Mouse (Mus musculus): ENCODE measurements at regions not wholly inside any gene's neighbourhood (a gene's known extent, or its start where the extent isn't known, plus 50 kb on each side); places are given as distances from the start of the nearest gene placed in this dataset.

DNA sequence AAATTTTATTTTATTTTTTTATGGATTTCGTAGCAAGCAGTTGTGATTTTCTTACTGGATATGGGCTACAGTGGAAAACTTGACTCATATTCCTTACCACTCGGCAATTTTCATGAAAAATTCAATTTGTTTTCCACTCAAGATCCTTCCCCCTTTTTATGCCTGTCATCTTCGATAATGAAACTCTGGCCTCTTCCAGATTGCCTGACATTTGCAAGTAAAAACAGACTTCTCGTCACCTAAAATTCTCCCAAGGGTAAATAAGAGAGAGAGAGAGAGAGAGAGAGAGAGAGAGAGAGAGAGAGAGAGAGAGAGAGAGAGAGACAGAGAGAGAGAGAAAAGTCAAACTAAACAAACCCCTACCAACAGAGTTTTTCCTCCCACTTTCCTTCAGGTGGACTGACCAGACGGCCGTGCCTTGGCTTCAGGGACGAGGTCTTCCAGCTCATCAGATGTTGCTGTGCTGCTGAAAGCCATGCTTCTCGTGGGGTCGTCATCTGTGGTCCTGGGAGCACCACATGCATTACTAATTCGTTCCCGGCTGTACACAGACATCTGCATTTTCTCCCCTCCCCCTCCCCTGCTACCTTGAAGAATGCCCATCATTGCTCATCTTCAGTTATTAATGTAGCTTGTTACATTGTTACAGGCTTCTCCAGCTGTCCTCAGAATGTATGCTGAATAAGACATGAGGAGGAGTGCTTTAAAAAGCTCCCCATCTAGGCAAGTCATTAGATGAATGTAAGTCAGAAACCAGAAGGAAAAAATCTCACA, 569.4 kb downstream of the Ptprc start:
- 45% methylated on average over 11 of the region's 11 CpGs for WGBS
- Histone ChIP-seq H3K4me1 (ENCODE audit: control insufficient read depth, insufficient read depth, low read length) (no peaks in the 10 kb centered on the region; the same call in 1 of the 2 replicates), H3K27ac (replicated peaks; ENCODE audit: low read depth, low read length) (no peak overlapping the region), H3K27me3 (ENCODE audit: control insufficient read depth, insufficient read depth, low read length) (no peaks in the 10 kb centered on the region), H3K4me2 (replicated peaks; ENCODE audit: low read depth, low read length, severe bottlenecking) (no peak overlapping the region), H3K36me3 (ENCODE audit: control insufficient read depth, insufficient read depth, low read length) (no peaks in the 10 kb centered on the region), H3K9me3 (ENCODE audit: control insufficient read depth, low read length) (no peaks in the 10 kb centered on the region), H3K4me3 (replicated peaks; ENCODE audit: low read length) (no peak overlapping the region), H3K9ac (ENCODE audit: low read depth, low read length, severe bottlenecking) (no peak overlapping the region)
- DNase-seq (ENCODE audit: low spot score) (peak; percentile 33), ATAC-seq (ENCODE audit: low FRiP score, low read depth) (no peak)
- TF ChIP-seq POLR2A (IDR thresholded peaks at IDR 0.05; ENCODE audit: borderline replicate concordance, extremely low read depth, insufficient read depth, insufficient read length) = no peak

DNA sequence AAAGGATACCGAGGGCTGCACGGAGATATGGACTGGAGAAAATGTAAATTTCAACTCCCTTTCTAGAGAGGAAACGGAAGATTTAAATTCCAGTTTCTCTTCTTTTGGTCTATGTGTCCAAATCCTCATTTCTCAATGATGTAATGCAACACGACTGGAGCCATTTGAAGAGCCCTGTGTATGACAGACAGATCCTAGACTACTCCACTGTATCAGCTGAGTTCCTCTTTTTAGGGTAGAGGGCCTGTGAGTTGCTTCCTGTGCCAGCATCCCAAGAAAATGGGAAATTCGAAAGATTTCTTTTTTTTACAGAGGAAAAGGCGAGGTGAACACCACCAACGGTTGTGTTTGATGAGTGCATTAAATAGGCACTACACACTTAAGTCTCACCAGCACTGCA, 581.8 kb downstream of the Ptprc start:
- Histone ChIP-seq H3K4me2 (replicated peaks; ENCODE audit: low read depth, low read length, severe bottlenecking) (no peak overlapping the region), H3K4me1 (ENCODE audit: control insufficient read depth, insufficient read depth, low read length) (no peaks in the 10 kb centered on the region; the same call in 1 of the 2 replicates), H3K27me3 (ENCODE audit: control insufficient read depth, insufficient read depth, low read length) (no peaks in the 10 kb centered on the region), H3K9me3 (ENCODE audit: control insufficient read depth, low read length) (no peaks in the 10 kb centered on the region), H3K27ac (replicated peaks; ENCODE audit: low read depth, low read length) (no peak overlapping the region), H3K36me3 (ENCODE audit: control insufficient read depth, insufficient read depth, low read length) (no peaks in the 10 kb centered on the region), H3K4me3 (replicated peaks; ENCODE audit: low read length) (no peak overlapping the region), H3K9ac (ENCODE audit: low read depth, low read length, severe bottlenecking) (no peak overlapping the region)
- ATAC-seq (ENCODE audit: low FRiP score, low read depth) (no peak), DNase-seq (ENCODE audit: low spot score) (no peak)
- TF ChIP-seq POLR2A (IDR thresholded peaks at IDR 0.05; ENCODE audit: borderline replicate concordance, extremely low read depth, insufficient read depth, insufficient read length) = no peak
- 91% methylated on average over 7 of the region's 7 CpGs for WGBS

DNA sequence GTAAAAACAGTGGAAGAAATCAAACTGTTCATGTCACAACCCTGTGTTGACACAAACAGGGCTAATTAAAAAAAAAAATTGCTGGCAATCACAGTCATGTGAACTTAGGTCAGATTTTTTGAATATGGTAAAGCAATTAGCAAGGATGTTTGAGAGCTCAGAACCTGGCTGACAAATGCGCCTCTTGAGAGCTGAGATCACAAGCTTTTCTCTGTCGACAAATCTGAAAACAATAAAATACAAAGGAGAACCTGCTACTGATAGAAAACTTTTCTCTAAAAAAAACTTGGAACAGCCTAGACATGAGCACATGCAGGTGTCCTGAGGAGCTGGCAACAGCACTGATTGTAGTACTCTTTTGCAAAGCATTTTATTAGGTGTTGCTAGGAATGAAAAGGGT, 583.6 kb downstream of the Ptprc start:
- H3K9me3 ChIP-seq (ENCODE audit: control insufficient read depth, low read length) = no peaks in the 10 kb centered on the region
- H3K27me3 ChIP-seq (ENCODE audit: control insufficient read depth, insufficient read depth, low read length) = no peaks in the 10 kb centered on the region
- no peak overlapping the region for H3K4me2 ChIP-seq (replicated peaks; ENCODE audit: low read depth, low read length, severe bottlenecking)
- WGBS = 44% methylated on average over 2 of the region's 2 CpGs
- no peak for ATAC-seq (ENCODE audit: low FRiP score, low read depth)
- H3K36me3 ChIP-seq (ENCODE audit: control insufficient read depth, insufficient read depth, low read length) = no peaks in the 10 kb centered on the region
- peak; percentile 38 for DNase-seq (ENCODE audit: low spot score)
- 0 out of 2 replicates have a peak overlapping the region, but pooled peaks have one; percentile 10 for H3K27ac ChIP-seq (replicated peaks; ENCODE audit: low read depth, low read length)
- H3K9ac ChIP-seq (ENCODE audit: low read depth, low read length, severe bottlenecking) = no peak overlapping the region
- no peaks in the 10 kb centered on the region; the same call in 1 of the 2 replicates for H3K4me1 ChIP-seq (ENCODE audit: control insufficient read depth, insufficient read depth, low read length)
- no peak for TF ChIP-seq POLR2A (IDR thresholded peaks at IDR 0.05; ENCODE audit: borderline replicate concordance, extremely low read depth, insufficient read depth, insufficient read length)
- H3K4me3 ChIP-seq (replicated peaks; ENCODE audit: low read length) = no peak overlapping the region

- Histone ChIP-seq H3K9me3 (ENCODE audit: control insufficient read depth, low read length) (no peaks in the 10 kb centered on the region), H3K36me3 (ENCODE audit: control insufficient read depth, insufficient read depth, low read length) (no peaks in the 10 kb centered on the region), H3K27ac (replicated peaks; ENCODE audit: low read depth, low read length) (no peak overlapping the region), H3K9ac (ENCODE audit: low read depth, low read length, severe bottlenecking) (no peak overlapping the region), H3K4me2 (replicated peaks; ENCODE audit: low read depth, low read length, severe bottlenecking) (no peak overlapping the region), H3K27me3 (ENCODE audit: control insufficient read depth, insufficient read depth, low read length) (no peaks in the 10 kb centered on the region), H3K4me3 (replicated peaks; ENCODE audit: low read length) (no peak overlapping the region), H3K4me1 (ENCODE audit: control insufficient read depth, insufficient read depth, low read length) (no peaks in the 10 kb centered on the region; the same call in 1 of the 2 replicates)
- TF ChIP-seq POLR2A (IDR thresholded peaks at IDR 0.05; ENCODE audit: borderline replicate concordance, extremely low read depth, insufficient read depth, insufficient read length) = no peak
- 27% methylated on average over 3 of the region's 3 CpGs for WGBS
- ATAC-seq (ENCODE audit: low FRiP score, low read depth) = no peak
- DNase-seq (ENCODE audit: low spot score) = peak; percentile 43
These were observed 584.2 kb downstream of the Ptprc start for GRCm38 (mm10) chr1:137591295-137591694.

GRCm38 (mm10) chr1:137588304-137589300, 586.9 kb downstream of the Ptprc start:
- H3K4me3 ChIP-seq (replicated peaks; ENCODE audit: low read length) = no peak overlapping the region
- no peak overlapping the region for H3K9ac ChIP-seq (ENCODE audit: low read depth, low read length, severe bottlenecking)
- WGBS = 90% methylated on average over 6 of the region's 6 CpGs
- no peaks in the 10 kb centered on the region for H3K36me3 ChIP-seq (ENCODE audit: control insufficient read depth, insufficient read depth, low read length)
- H3K4me2 ChIP-seq (replicated peaks; ENCODE audit: low read depth, low read length, severe bottlenecking) = no peak overlapping the region
- no peak overlapping the region for H3K27ac ChIP-seq (replicated peaks; ENCODE audit: low read depth, low read length)
- no peak for DNase-seq (ENCODE audit: low spot score)
- H3K9me3 ChIP-seq (ENCODE audit: control insufficient read depth, low read length) = no peaks in the 10 kb centered on the region
- TF ChIP-seq POLR2A (IDR thresholded peaks at IDR 0.05; ENCODE audit: borderline replicate concordance, extremely low read depth, insufficient read depth, insufficient read length) = no peak
- no peaks in the 10 kb centered on the region for H3K27me3 ChIP-seq (ENCODE audit: control insufficient read depth, insufficient read depth, low read length)
- ATAC-seq (ENCODE audit: low FRiP score, low read depth) = no peak
- no peaks in the 10 kb centered on the region; the same call in 1 of the 2 replicates for H3K4me1 ChIP-seq (ENCODE audit: control insufficient read depth, insufficient read depth, low read length)

Measured in limb, embryonic 14.5 days (tissue).